Mouse (Mus musculus): Measurements from ENCODE around the gene Iqsec1.

Gene Iqsec1

GRCm38 (mm10) chr6:90953349-90953748, 35.1 kb downstream of the Iqsec1 start:
- DNase-seq (ENCODE audit: low read depth), result no peak

DNA sequence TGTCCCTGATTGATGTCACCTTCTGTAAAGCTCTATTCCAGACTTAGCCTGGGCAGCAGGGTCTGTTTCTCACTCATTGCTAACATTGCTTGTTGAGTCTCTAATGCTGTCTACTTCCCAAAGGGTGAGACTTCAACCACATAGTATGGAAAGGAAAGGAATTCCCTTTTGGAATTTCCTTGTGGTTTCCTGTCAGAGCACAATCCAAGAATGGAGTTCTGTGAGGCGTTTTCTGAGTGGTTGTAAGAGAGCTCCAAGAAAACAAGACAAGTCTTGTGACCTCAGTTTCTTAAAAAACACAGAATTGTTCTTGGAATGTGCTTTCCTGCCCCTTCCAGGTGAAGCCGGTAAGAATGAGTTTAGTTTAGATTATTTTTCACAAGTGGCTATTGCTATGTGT, 37.5 kb downstream of the Iqsec1 start:
- no peak for DNase-seq (ENCODE audit: low read depth)

GRCm38 (mm10) chr6:90948097-90948496, 40.4 kb downstream of the Iqsec1 start:
- DNase-seq (ENCODE audit: low read depth), result no peak

DNA sequence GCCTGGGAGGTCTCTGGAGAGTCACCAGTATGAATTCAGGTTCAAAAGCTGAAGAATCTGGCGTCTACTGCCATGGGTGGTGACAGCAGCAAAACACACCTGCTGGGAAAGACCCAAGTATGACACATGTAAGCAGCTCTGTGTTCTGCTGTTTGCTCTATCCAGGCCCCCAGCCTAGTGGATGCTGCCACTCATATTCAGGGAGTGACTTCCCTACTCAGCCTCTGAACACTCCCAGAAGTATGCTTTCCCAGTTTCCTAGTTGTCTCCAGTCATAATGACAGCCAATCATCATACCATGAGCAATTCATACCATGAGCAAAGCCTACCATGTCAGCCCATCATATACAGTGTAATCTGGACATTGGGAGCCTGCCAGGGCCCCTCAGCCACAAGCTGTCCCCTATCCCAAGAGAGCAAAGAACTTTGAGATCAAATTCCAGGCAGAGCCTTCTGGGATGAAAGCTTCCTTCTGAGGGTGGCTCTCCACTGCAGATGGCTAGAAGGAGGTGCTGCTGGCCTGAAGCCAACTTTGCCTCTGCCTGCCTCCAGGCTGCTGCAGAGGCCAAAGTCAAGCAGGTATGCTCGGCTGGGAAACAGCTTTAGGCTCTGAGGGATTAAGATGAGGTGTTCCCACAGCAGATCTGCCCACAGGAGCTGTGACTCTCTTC, 42.8 kb downstream of the Iqsec1 start:
- DNase-seq (ENCODE audit: low read depth), result no peak

DNA sequence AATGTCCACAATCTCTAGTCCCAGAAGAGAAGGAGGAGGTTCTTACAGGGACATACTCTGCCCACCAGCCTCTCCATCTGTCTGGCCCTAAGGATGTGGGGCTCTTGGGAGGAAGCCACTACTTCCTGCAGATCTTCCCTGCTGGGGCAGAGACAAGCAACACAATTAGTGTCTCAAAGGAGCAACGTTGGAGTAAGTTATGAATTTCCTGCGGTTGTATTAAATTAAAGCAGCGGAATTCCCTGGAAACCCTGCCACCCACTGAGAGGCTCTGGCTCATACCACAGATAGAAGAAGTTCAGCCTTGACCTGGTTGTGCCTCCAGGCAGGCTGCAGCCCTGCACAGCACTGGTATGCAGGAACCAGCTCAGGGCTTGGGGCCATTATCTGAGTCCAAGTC, 47.2 kb downstream of the Iqsec1 start:
- DNase-seq (ENCODE audit: low read depth), result no peak

DNA sequence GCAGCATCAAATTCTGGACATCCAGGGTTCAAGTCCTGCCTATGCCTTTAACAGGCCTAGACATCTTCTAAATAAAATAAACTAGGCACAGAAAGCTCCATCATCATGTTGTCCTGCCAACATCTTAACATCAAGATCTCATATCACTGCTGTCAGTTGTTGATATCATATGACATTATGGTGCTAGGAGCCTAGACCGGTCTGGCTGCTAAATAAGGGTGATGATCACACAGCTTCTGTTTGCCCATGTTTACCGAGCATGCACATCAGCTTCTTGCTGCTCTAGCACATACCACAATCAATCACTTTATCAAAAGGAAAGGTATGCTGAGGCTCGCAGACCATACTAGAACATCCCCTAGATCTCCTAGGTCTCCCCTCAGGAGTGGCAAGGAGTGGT, 54.8 kb downstream of the Iqsec1 start:
- no peak for DNase-seq (ENCODE audit: low read depth)

DNA sequence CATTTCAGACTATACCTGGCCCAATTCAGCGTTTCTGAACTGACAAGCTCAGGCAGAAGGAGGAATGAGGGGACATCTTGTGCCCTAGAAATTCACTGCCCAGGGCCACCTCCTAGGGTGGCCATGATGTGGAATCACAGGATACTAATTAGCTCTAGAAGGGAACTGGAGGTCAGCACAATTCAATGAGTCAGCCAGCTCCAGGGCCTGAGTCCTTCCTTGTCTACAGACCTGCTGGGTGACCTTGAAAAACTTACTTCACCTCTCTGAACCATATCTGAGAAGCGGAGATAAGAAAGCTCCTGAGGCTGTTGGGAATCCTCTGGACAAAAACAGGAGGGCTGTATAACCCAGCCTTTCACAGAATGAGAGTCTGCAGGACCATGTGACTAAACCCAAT, 59.7 kb downstream of the Iqsec1 start:
- no peak for DNase-seq (ENCODE audit: low read depth)

- DNase-seq (ENCODE audit: low read depth), result no peak
Observed at GRCm38 (mm10) chr6:90925472-90925871, 63.0 kb downstream of the Iqsec1 start.

DNA sequence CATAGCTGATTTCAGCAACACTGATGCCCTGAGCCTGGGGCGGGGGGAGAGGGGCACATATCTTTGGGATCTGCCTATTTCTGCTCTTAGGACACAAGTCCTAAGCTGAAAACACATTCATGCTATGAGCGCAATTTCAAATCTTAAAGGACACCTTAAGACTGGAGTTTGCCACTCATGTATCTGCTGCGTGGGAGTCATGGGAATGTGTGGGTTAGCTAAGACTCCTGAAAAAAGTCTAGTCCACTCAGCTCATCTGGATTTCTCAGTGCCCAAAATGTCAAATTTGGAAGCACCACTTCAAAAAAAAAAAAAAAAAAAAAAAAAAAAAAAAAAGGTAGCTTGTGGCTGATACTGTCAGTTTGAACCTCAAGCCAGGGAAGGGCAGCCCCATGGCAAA, 63.7 kb downstream of the Iqsec1 start:
- DNase-seq (ENCODE audit: low read depth), result no peak

GRCm38 (mm10) chr6:90924379-90924778, 64.1 kb downstream of the Iqsec1 start:
- no peak for DNase-seq (ENCODE audit: low read depth)

DNA sequence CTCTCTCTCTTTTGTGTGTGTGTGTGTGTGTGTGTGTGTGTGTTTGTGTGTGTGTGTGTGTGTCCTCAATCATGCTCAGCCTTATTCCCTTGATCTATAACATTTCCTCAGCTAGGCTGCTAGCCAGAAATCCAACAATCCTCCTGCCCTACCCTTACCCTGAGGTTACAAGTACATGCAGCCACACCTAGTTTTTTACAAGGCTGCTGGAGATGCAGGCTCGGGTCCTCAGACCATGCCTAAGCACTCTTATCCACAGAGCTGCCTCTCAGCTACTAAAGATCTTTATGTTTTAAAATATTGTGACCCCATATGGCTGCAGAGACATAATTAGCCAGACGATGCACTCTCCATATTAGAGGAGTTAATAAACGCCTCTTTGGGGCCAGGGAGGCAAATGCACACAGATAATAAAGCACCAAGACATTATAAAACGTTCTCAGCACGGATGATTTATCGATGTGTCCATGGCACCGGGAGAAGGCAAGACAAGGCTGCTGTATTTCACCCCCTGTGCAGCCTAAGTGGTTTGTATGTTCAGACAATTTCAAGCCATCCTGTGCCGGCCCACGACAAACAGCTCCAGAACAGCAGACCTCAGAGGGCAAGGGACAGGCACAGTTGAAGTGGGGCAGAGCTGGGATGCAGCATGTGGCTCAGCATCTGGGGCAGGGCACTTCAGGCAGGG, 67.1 kb downstream of the Iqsec1 start:
- no peak for DNase-seq (ENCODE audit: low read depth)

GRCm38 (mm10) chr6:90920510-90921220, 67.8 kb downstream of the Iqsec1 start:
- no peak for DNase-seq (ENCODE audit: low read depth)

GRCm38 (mm10) chr6:90919636-90920420, 68.7 kb downstream of the Iqsec1 start:
- DNase-seq (ENCODE audit: low read depth), result no peak

GRCm38 (mm10) chr6:90915585-90915984, 72.9 kb downstream of the Iqsec1 start:
- no peak for DNase-seq (ENCODE audit: low read depth)

GRCm38 (mm10) chr6:90913771-90914170, 74.7 kb downstream of the Iqsec1 start:
- no peak for DNase-seq (ENCODE audit: low read depth)

DNA sequence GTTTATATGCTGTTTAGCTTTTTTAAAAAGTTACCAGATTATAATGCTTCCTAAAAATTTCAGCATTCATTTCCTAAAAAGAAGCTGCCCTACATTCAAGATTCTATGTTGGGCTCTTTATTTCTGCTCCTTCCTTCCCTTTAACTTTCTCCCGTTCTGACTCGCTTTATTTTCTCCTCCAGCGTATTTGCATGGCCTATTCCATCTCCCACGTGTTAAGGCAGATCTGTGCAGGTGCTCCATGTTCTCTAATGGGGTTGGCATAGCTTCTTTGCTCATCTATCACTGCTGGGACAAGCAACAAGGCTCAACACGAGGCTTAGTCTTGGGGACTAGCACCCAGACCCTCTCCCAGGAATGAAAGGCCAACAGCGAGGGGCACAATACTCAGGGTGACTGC, 75.7 kb downstream of the Iqsec1 start:
- DNase-seq (ENCODE audit: low read depth), result no peak

DNA sequence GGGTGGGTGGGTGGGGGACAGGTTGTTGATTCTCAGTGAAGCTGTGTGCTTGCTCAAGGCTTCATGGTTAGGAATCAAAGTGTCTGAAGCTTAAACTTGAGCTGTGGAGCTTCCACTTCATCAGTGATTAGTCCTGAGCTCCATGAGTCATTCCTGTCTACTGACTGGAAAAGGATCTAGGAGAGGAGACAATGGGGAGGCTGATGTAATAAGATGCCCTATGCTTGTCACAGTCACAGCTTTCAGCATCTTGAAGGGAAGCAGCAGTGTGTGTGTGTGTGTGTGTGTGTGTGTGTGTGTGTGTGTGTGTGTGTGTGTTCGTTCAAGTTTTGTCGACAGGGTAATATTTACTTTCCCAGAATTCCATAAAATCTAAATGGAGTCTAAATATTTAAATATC, 84.3 kb downstream of the Iqsec1 start:
- DNase-seq (ENCODE audit: low read depth), result no peak

DNA sequence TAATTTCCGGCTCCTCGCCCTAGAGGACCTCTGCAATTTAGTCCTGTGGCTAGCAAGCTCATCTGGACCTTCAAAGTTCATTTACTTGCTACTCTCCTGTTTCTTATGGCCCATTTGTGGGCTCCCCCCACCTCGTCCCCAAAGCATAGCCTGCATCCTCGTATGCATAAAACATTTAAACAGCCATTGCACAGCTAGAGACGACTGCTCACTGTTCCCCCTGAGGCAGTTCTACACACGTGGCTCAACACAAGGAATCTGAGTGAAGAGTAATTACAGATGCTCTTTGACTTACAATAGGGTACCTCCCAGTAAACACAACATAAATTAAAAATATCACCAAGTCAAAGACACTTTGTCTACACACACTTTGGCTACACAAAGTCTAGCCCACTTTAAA, 88.2 kb downstream of the Iqsec1 start:
- DNase-seq (ENCODE audit: low read depth), result no peak

DNA sequence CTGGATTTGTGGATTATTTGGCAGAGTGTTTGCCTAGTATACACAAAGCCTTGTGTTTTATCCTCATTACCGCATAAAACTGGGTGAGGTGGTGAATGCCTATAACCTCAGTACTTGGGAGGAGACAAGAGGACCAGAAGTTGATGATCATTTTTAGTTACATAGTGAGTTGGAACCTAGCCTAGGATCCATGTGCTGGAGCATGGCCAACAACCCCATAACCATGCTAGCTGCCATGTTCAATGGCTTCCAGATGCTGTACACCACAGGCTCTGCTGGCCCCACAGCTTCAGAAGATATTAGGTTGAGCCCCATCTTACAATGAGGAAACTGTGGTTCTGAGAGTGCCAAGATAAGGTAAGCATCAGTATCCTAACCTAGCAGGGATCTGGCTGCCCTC, 89.2 kb downstream of the Iqsec1 start:
- DNase-seq (ENCODE audit: low read depth), result no peak

DNA sequence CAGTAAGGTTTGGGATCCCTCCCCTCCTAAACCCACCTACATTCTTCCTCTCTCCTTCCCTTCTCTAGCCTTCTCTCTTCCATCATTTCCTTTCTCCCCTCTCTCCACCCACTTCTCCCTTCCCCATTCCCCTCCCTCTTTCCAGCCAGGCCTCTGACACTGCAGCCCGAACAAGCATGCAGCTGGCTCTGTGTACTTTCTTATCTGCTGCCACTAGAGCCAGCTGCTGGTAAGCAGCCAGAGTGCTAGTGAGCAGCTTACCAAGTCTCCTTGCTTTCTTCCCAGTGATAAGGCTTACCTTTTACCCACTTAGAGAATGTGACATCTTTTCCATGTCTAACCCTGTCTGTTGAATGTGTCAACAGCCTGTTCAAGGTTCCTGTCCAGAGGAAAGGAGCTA, 90.4 kb downstream of the Iqsec1 start:
- no peak for DNase-seq (ENCODE audit: low read depth)

- DNase-seq (ENCODE audit: low read depth), result no peak
Observed at GRCm38 (mm10) chr6:90892401-90892800, 96.1 kb downstream of the Iqsec1 start.

Data from naive thymus-derived CD4-positive, alpha-beta T cell, adult 2 months (primary cell).